ENCODE assay signal across 8 mouse cellular contexts in the genomic region with DNA sequence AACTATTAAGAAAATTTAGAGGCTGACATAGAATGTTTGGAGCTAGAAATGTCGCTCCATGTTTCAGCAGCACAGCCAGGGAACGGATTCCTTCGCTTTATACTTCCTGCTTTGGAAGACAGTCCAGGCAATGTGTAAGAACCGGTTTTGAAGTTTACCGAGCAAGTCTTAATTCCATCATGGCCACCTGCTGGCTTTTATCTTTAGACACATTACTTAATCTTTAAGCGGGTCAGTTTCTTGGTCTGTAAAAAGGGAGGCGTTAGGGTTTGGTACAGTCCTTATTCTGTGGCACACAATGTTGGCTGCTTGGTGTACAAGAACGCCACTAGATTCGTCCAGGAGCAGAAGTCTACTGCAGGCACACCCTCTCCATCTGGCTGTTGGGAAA. TPM values are rescaled to one million over a fixed set of nuclear protein-coding genes. Genes with fewer than 3 reads are reported as not detected.
DNase-seq lines count a peak whose midpoint lies in the region; ATAC-seq and TF ChIP-seq lines count a peak whose summit lies in the region.

No protein-coding gene starts in this region.

- intact Hi-C loops in heart, postnatal 25 days (cut with DNase I), result no loop called here

- TF ChIP-seq EP300 in liver, postnatal 0 days (IDR thresholded peaks at IDR 0.05; ENCODE audit: low read depth), result no peak

- H3K4me1 ChIP-seq in heart, embryonic 11.5 days (ENCODE audit: control insufficient read depth, insufficient read depth, low read length), result peaks cover 7% of the 10 kb centered on the region; the same call in 1 of the 2 replicates
- peaks cover 15% of the 10 kb centered on the region for H3K4me1 ChIP-seq in G1E (ENCODE audit: insufficient read depth, low read depth, low read length)
- peaks cover 7% of the 10 kb centered on the region for H3K4me1 ChIP-seq in liver, postnatal 0 days (ENCODE audit: insufficient read depth)

- WGBS in heart, embryonic 11.5 days (ENCODE audit: insufficient replicate concordance), result 21% methylated on average over 9 of the region's 9 CpGs
- 21% methylated on average over 9 of the region's 9 CpGs for WGBS in liver, postnatal 0 days (ENCODE audit: insufficient replicate concordance)

- H3K27ac ChIP-seq in heart, embryonic 11.5 days (ENCODE audit: low read depth, low read length), result 0 out of 2 replicates have a peak overlapping the region, but pooled peaks have one; percentile 93
- H3K27ac ChIP-seq in liver, postnatal 0 days (ENCODE audit: low read depth), result no peak overlapping the region

- no peaks in the 10 kb centered on the region for H3K27me3 ChIP-seq in heart, embryonic 11.5 days (ENCODE audit: control insufficient read depth, insufficient read depth, low read length)
- H3K27me3 ChIP-seq in G1E (ENCODE audit: insufficient read depth, low read length), result peaks cover 11% of the 10 kb centered on the region
- H3K27me3 ChIP-seq in liver, postnatal 0 days (ENCODE audit: insufficient read depth, low read length), result no peaks in the 10 kb centered on the region

- H3K9me3 ChIP-seq in heart, embryonic 11.5 days (replicated peaks; ENCODE audit: control insufficient read depth, low read length), result no peaks in the 10 kb centered on the region
- H3K9me3 ChIP-seq in G1E (replicated peaks), result no peaks in the 10 kb centered on the region
- H3K9me3 ChIP-seq in liver, postnatal 0 days (ENCODE audit: low read length), result no peaks in the 10 kb centered on the region

- H3K9ac ChIP-seq in heart, embryonic 11.5 days (ENCODE audit: low read depth, low read length), result peak overlapping the region; percentile 98
- H3K9ac ChIP-seq in liver, postnatal 0 days (replicated peaks), result 0 out of 2 replicates have a peak overlapping the region, but pooled peaks have one; percentile 83

- peak overlapping the region; percentile 82 for H3K4me3 ChIP-seq in heart, embryonic 11.5 days (ENCODE audit: low read depth, low read length)
- peak overlapping the region; percentile 76 for H3K4me3 ChIP-seq in G1E (ENCODE audit: low read depth, low read length)
- H3K4me3 ChIP-seq in liver, postnatal 0 days (ENCODE audit: low read depth, low read length), result peak overlapping the region; percentile 76

- no peaks in the 10 kb centered on the region for H3K36me3 ChIP-seq in heart, embryonic 11.5 days (ENCODE audit: control insufficient read depth, insufficient read depth, low read length)
- peaks cover 17% of the 10 kb centered on the region for H3K36me3 ChIP-seq in G1E (replicated peaks)
- no peaks in the 10 kb centered on the region for H3K36me3 ChIP-seq in liver, postnatal 0 days (replicated peaks; ENCODE audit: insufficient read depth, low read length)

- H3K4me2 ChIP-seq in heart, embryonic 11.5 days, result peak overlapping the region; percentile 57
- H3K4me2 ChIP-seq in liver, postnatal 0 days (ENCODE audit: low read depth, low read length), result peak overlapping the region; percentile 78

- no peak for TF ChIP-seq CTCF in G1E (IDR thresholded peaks at IDR 0.05; ENCODE audit: low read depth, low read length)
- TF ChIP-seq CTCF in liver, postnatal 0 days (IDR thresholded peaks at IDR 0.05; ENCODE audit: low read depth), result no peak

- no peak for DNase-seq in heart, postnatal 25 days (ENCODE audit: low spot score)
- no peak for DNase-seq in G1E (ENCODE audit: low spot score)
- peak; percentile 56 for DNase-seq in gonadal fat pad, adult 2 months (ENCODE audit: low read depth)
- DNase-seq in liver, postnatal 0 days, result no peak
- DNase-seq in spleen, adult 18-20 months, result no peak
- no peak for DNase-seq in spleen, postnatal 14 days (ENCODE audit: low spot score in 2 of 2)
- DNase-seq in natural killer cell, adult 2 months (ENCODE audit: low spot score in 2 of 2), result no peak

- no peak for ATAC-seq in heart, embryonic 11.5 days (replicated peaks; ENCODE audit: insufficient number of reproducible peaks, low FRiP score, low TSS enrichment)
- no peak for ATAC-seq in G1E (ENCODE audit: extremely low read depth, insufficient number of reproducible peaks, low FRiP score, poor library complexity, severe bottlenecking)
- no peak for ATAC-seq in liver, postnatal 0 days

RNA-seq across cellular contexts. Expression of gene Wdr41, which starts 0.3 kb away (rescaled TPM):
- 16.3 and 20.8 TPM in 2 replicates for polyA plus RNA-seq in heart, embryonic 11.5 days (2014; fragmentation: Nextera tagmentation; extraction: Ambion mirVana)
- 10 to 100 TPM; 14.6 to 16.7 TPM for total RNA-seq in heart, postnatal 25 days (2021)
- 26.2 and 33.0 TPM in 2 replicates for total RNA-seq in G1E (2014; fragmentation: Nextera tagmentation)
- total RNA-seq in G1E (2017), result 15.7 and 17.3 TPM in 2 replicates
- polyA plus RNA-seq in G1E (2012), result 3.6 and 5.3 TPM in 2 replicates
- polyA plus RNA-seq in gonadal fat pad, adult 2 months (2012; rRNA removed), result 14.3 and 15.5 TPM in 2 replicates
- 7.4 and 7.5 TPM in 2 replicates for polyA plus RNA-seq in liver, postnatal 0 days (2015; fragmentation: Nextera tagmentation; extraction: Ambion mirVana)
